9 mouse cellular contexts compared by ENCODE assay signal in genomic region chr1:143644221-143644620, GRCm38 (mm10). TPM values are rescaled to one million over a fixed set of nuclear protein-coding genes. Genes with fewer than 3 reads are reported as not detected.
DNase-seq lines count a peak whose midpoint lies in the region; ATAC-seq and TF ChIP-seq lines count a peak whose summit lies in the region.
"Had no signal": no experiment of that assay in that cellular context is flagged by ENCODE, and none has a peak within 500 bp of the region (broad histone marks: within the 10 kb centered on the region; RNA-seq: fewer than 3 reads in every experiment).

No protein-coding gene starts in this region.

- H3K4me3 ChIP-seq in hindbrain, embryonic 13.5 days = peak overlapping the region; percentile 28
- peak overlapping the region; percentile 24 for H3K4me3 ChIP-seq in neural tube, embryonic 14.5 days (ENCODE audit: low read depth, low read length)
- H3K4me3 ChIP-seq in kidney, embryonic 16.5 days (ENCODE audit: low read length) = no peak overlapping the region
- H3K4me3 ChIP-seq: limb, embryonic 12.5 days had no signal

- no peaks in the 10 kb centered on the region for H3K27me3 ChIP-seq in hindbrain, embryonic 13.5 days
- H3K27me3 ChIP-seq in neural tube, embryonic 14.5 days (ENCODE audit: control insufficient read depth, insufficient read depth, low read length) = no peaks in the 10 kb centered on the region
- no peaks in the 10 kb centered on the region for H3K27me3 ChIP-seq in kidney, embryonic 16.5 days (ENCODE audit: insufficient read depth, low read length)
- H3K27me3 ChIP-seq: limb, embryonic 12.5 days had no signal

- no peak overlapping the region for H3K27ac ChIP-seq in hindbrain, embryonic 13.5 days
- H3K27ac ChIP-seq in neural tube, embryonic 14.5 days (ENCODE audit: low read depth, low read length) = no peak overlapping the region
- H3K27ac ChIP-seq in kidney, embryonic 16.5 days (ENCODE audit: low read length) = no peak overlapping the region
- H3K27ac ChIP-seq: limb, embryonic 12.5 days had no signal

- H3K36me3 ChIP-seq in hindbrain, embryonic 13.5 days = peaks cover 3% of the 10 kb centered on the region; the same call in 1 of the 2 replicates
- H3K36me3 ChIP-seq in neural tube, embryonic 14.5 days (ENCODE audit: control insufficient read depth, insufficient read depth, low read length) = peaks cover 4% of the 10 kb centered on the region; the same call in 1 of the 2 replicates
- H3K36me3 ChIP-seq in kidney, embryonic 16.5 days (ENCODE audit: insufficient read depth, low read length) = no peaks in the 10 kb centered on the region
- H3K36me3 ChIP-seq: limb, embryonic 12.5 days had no signal

- H3K4me1 ChIP-seq in hindbrain, embryonic 13.5 days (replicated peaks) = peaks cover 15% of the 10 kb centered on the region
- H3K4me1 ChIP-seq in neural tube, embryonic 14.5 days (ENCODE audit: control insufficient read depth, insufficient read depth, low read length) = no peaks in the 10 kb centered on the region
- peaks cover 4% of the 10 kb centered on the region; the same call in 1 of the 2 replicates for H3K4me1 ChIP-seq in kidney, embryonic 16.5 days (ENCODE audit: insufficient read depth, low read length)

- TF ChIP-seq POLR2A in brain, embryonic 14.5 days (IDR thresholded peaks at IDR 0.05; ENCODE audit: borderline replicate concordance, extremely low read depth, insufficient read depth, insufficient read length, poor library complexity, severe bottlenecking) = no peak

- 97% methylated on average over 2 of the region's 2 CpGs for WGBS in hindbrain, embryonic 13.5 days
- 95% methylated on average over 2 of the region's 2 CpGs for WGBS in neural tube, embryonic 14.5 days
- 95% methylated on average over 2 of the region's 2 CpGs for whole genome bisulfite sequencing in kidney, embryonic 16.5 days

- H3K9ac ChIP-seq in hindbrain, embryonic 13.5 days = no peak overlapping the region
- no peak overlapping the region for H3K9ac ChIP-seq in neural tube, embryonic 14.5 days (replicated peaks; ENCODE audit: low read depth, low read length)
- H3K9ac ChIP-seq in kidney, embryonic 16.5 days (replicated peaks; ENCODE audit: low read length) = no peak overlapping the region
- H3K9ac ChIP-seq: limb, embryonic 12.5 days had no signal

- peak; percentile 3; the same call in 1 of the 2 replicates for TF ChIP-seq CTCF in brain, embryonic 14.5 days (IDR thresholded peaks at IDR 0.05; ENCODE audit: borderline replicate concordance, extremely low read depth, insufficient read depth, insufficient read length)

- H3K4me2 ChIP-seq in hindbrain, embryonic 13.5 days = peak overlapping the region; percentile 43
- H3K4me2 ChIP-seq in neural tube, embryonic 14.5 days (ENCODE audit: low read depth, low read length) = peak overlapping the region; percentile 9; the same call in 1 of the 2 replicates
- H3K4me2 ChIP-seq in kidney, embryonic 16.5 days (replicated peaks; ENCODE audit: low read depth, low read length) = no peak overlapping the region
- H3K4me2 ChIP-seq: limb, embryonic 12.5 days had no signal

- peak; percentile 39 for ATAC-seq in frontal cortex, adult (ENCODE audit: low TSS enrichment)
- 0 out of 2 replicates have a peak, but pooled peaks have one; percentile 9 for ATAC-seq in hindbrain, embryonic 13.5 days (ENCODE audit: low FRiP score)
- peak; percentile 22; the same call in 1 of the 2 replicates for ATAC-seq in neural tube, embryonic 14.5 days (ENCODE audit: low read depth)
- ATAC-seq in kidney, embryonic 16.5 days (ENCODE audit: low FRiP score, low TSS enrichment) = no peak

- no peak for DNase-seq in frontal cortex, postnatal 25 days (ENCODE audit: low spot score in 2 of 2)
- DNase-seq in 416B (ENCODE audit: low read depth) = peak; percentile 86
- DNase-seq in brain, embryonic 14.5 days (ENCODE audit: low read depth) = peak; percentile 92
- no peak for DNase-seq in spleen, postnatal 14 days (ENCODE audit: low spot score in 2 of 2)

- no peaks in the 10 kb centered on the region for H3K9me3 ChIP-seq in hindbrain, embryonic 13.5 days
- no peaks in the 10 kb centered on the region for H3K9me3 ChIP-seq in neural tube, embryonic 14.5 days (ENCODE audit: control insufficient read depth, low read length)
- H3K9me3 ChIP-seq in kidney, embryonic 16.5 days (ENCODE audit: low read length) = no peaks in the 10 kb centered on the region
- H3K9me3 ChIP-seq: limb, embryonic 12.5 days had no signal

RNA-seq across cellular contexts. Expression of gene B3galt2, which starts 3.8 kb away (rescaled TPM):
- 3.0 and 3.8 TPM in 2 replicates for polyA plus RNA-seq in brain, embryonic 14.5 days (2012; rRNA removed)
- polyA plus RNA-seq in hindbrain, embryonic 13.5 days (2015; fragmentation: Nextera tagmentation; extraction: Ambion mirVana) = 4.8 and 5.3 TPM in 2 replicates
- 10.1 and 12.3 TPM in 2 replicates for polyA plus RNA-seq in neural tube, embryonic 14.5 days (2014; fragmentation: Nextera tagmentation; extraction: Ambion mirVana)
- polyA plus RNA-seq in kidney, embryonic 16.5 days (2015; fragmentation: Nextera tagmentation; extraction: Ambion mirVana) = 0.18 and 0.22 TPM in 2 replicates

RNA-seq across cellular contexts. Expression of gene Cdc73, which starts 58.5 kb away (rescaled TPM):
- polyA plus RNA-seq in brain, embryonic 14.5 days (2012; rRNA removed) = 18.6 and 20.2 TPM in 2 replicates
- 20.4 and 25.6 TPM in 2 replicates for polyA plus RNA-seq in hindbrain, embryonic 13.5 days (2015; fragmentation: Nextera tagmentation; extraction: Ambion mirVana)
- 15.7 and 17.1 TPM in 2 replicates for polyA plus RNA-seq in neural tube, embryonic 14.5 days (2014; fragmentation: Nextera tagmentation; extraction: Ambion mirVana)
- 11.5 and 18.5 TPM in 2 replicates for polyA plus RNA-seq in kidney, embryonic 16.5 days (2015; fragmentation: Nextera tagmentation; extraction: Ambion mirVana)

Comparison
In these comparisons a context has a peak if more than half of its experiments do, and no peak if none do; other contexts are left out.
1. DNase-seq: peak in 416B (single experiment) and brain, embryonic 14.5 days (single experiment); none in frontal cortex, postnatal 25 days (0 of 2) and spleen, postnatal 14 days (0 of 2).